Mouse (Mus musculus): Measurements from ENCODE around the gene Zfp968. TPM values are rescaled to one million over a fixed set of nuclear protein-coding genes. Genes with fewer than 3 reads are reported as not detected.
"Not testable (repeated sequence)": the region's sequence is repeated elsewhere in the genome, so short reads cannot be mapped to it uniquely, and the experiment has no call there.

Gene Zfp968
- 0.16 and 0.61 TPM in 2 replicates for polyA plus RNA-seq (2012; rRNA removed)

DNA sequence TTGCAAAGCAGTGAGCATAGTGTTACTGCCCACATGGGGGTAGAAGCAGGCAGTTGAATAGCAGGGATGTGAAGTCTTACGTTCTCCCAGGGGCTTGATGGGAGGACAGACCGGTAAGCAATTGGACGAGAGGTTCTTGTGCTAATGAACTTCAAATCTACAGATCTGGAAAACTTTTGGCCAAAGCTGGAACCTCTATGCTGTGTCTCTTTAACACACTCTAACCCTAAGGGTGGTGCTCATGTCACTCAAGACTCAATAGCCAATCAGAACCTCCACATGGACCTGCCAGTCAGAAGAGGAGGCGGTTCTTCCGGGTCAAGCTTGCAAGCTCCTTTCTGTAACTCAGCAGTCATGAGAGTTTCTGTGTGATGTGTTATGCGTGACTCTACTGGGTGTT, at the start of gene Zfp968:
Gene Zfp968 (plus strand): TSS at position 301 of the 400 bp plus-strand sequence.
- H3K4me1 ChIP-seq (ENCODE audit: control insufficient read depth, insufficient read depth, low read length) = not testable (repeated sequence)

DNA sequence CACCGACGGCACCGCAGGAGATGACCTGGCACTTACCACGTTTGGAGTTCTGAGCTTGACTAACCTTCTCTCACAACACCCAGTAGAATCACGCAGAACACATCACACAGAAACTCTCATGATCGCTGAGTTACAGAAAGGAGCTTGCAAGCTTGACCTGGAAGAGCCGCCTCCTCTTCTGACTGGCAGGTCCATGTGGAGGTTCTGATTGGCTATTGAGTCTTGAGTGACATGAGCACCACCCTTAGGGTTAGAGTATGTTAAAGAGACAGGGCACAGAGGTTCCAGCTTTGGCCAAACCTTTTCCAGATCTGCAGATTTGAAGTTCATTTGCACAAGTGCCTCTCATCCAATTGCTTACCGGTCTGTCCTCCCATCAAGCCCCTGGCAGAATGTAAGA, 34.1 kb upstream of the Zfp968 start, which contains the start of gene Gm4631:
Gene Gm4631 (minus strand): TSS at position 101 of the 400 bp plus-strand sequence.
- not testable (repeated sequence) for H3K36me3 ChIP-seq (ENCODE audit: control insufficient read depth, insufficient read depth, low read length); H3K4me1 ChIP-seq (ENCODE audit: control insufficient read depth, insufficient read depth, low read length); H3K27ac ChIP-seq (ENCODE audit: control insufficient read depth, insufficient read depth, low read depth, low read length); H3K4me3 ChIP-seq (ENCODE audit: control insufficient read depth, low read depth, low read length); H3K27me3 ChIP-seq (ENCODE audit: control insufficient read depth, insufficient read depth, low read length)

More for the DNA sequence above, at the start of gene Zfp968:
- not testable (repeated sequence) for H3K27ac ChIP-seq (ENCODE audit: control insufficient read depth, insufficient read depth, low read depth, low read length); H3K36me3 ChIP-seq (ENCODE audit: control insufficient read depth, insufficient read depth, low read length); H3K27me3 ChIP-seq (ENCODE audit: control insufficient read depth, insufficient read depth, low read length); H3K4me3 ChIP-seq (ENCODE audit: control insufficient read depth, low read depth, low read length)

Other genes starting within 250 kb of the Zfp968 start
- gene Gm14399, start 230.4 kb upstream of the Zfp968 start, polyA plus RNA-seq (2012; rRNA removed) = 0.40 and 15.9 TPM in 2 replicates
- gene Gm14443, start 196.6 kb upstream of the Zfp968 start, polyA plus RNA-seq (2012; rRNA removed) = 0.20 and 0.49 TPM in 2 replicates
- gene Gm14391, start 165.5 kb upstream of the Zfp968 start, polyA plus RNA-seq (2012; rRNA removed) = 1.9 and 2.5 TPM in 2 replicates
- not detected in 2 replicates for gene Gm14440, start 97.3 kb upstream of the Zfp968 start, polyA plus RNA-seq (2012; rRNA removed)
- gene Gm4631, start 34.2 kb upstream of the Zfp968 start, polyA plus RNA-seq (2012; rRNA removed) = 0.66 and 0.72 TPM in 2 replicates
- gene Gm4724, start 63.4 kb downstream of the Zfp968 start, polyA plus RNA-seq (2012; rRNA removed) = 2.3 and 2.8 TPM in 2 replicates
- gene Zfp965, start 97.5 kb downstream of the Zfp968 start, polyA plus RNA-seq (2012; rRNA removed) = 0.13 and 0.23 TPM in 2 replicates

Data from testis, adult 2 months (tissue).